Comparison of ENCODE assay signal across 18 mouse cellular contexts in genomic region chr8:115589076-115589475, GRCm38 (mm10).
DNase-seq lines count a peak whose midpoint lies in the region; ATAC-seq lines count a peak whose summit lies in the region.
"Had no signal": no experiment of that assay in that cellular context is flagged by ENCODE, and none has a peak within 500 bp of the region (broad histone marks: within the 10 kb centered on the region; RNA-seq: fewer than 3 reads in every experiment).

No protein-coding gene starts in this region.

- ATAC-seq in common myeloid progenitor, adult 5-6 weeks (replicated peaks; ENCODE audit: low read depth, poor library complexity, severe bottlenecking), result 0 out of 2 replicates have a peak, but pooled peaks have one; percentile 29
- peak; percentile 59 for ATAC-seq in megakaryocyte-erythroid progenitor cell, adult 5-6 weeks (replicated peaks; ENCODE audit: low FRiP score, low TSS enrichment, poor library complexity, severe bottlenecking)
- ATAC-seq: activated CD4-positive, CD25-positive, alpha-beta regulatory T cell, adult 4 months; forebrain, embryonic 14.5 days; forebrain, embryonic 16.5 days; Patski had no signal

- intact Hi-C loops in heart, postnatal 25 days (cut with DNase I), result no loop called here

- peak; percentile 43 for DNase-seq in heart, adult 11 months
- DNase-seq in heart, postnatal 25 days (ENCODE audit: low spot score), result no peak
- DNase-seq in embryo, embryonic 9.5 days (ENCODE audit: extremely low spot score), result no peak
- no peak for DNase-seq in cerebellum, postnatal 4 days (ENCODE audit: low spot score in 2 of 2)
- DNase-seq: adrenal gland, adult 8-10 months; adrenal gland, postnatal 14 days; adrenal gland, postnatal 36 days; cerebellum, adult 11-12 months; cerebellum, adult 2 months; cerebellum, adult 9-10 months; cerebellum, postnatal 10 days; cerebellum, postnatal 25 days had no signal
